Mouse (Mus musculus) embryonic facial prominence, embryonic 11.5 days (tissue): ENCODE data around the gene Slc24a3. TPM values are rescaled to one million over a fixed set of nuclear protein-coding genes. Genes with fewer than 3 reads are reported as not detected.

Experiments used
- ATAC-seq: fragments of 200-750 bp; cut with Nextera tagmentation; replicated peaks from 2 replicates; pipeline ENCODE4 v1.8.0; 2017; ENCODE audit warnings: low read depth; ENCODE audit not compliant: insufficient number of reproducible peaks, low FRiP score, low TSS enrichment
- DNase-seq: peaks from one replicate; pipeline ENCODE4 v3.0.0-alpha.2; 2015; ENCODE audit warnings: low spot score
- H3K27ac ChIP-seq: fragments of 300-500 bp; sonication (generic); replicated peaks from 2 replicates; pipeline ENCODE4 v1.5.1; 2014; ENCODE audit warnings: mild to moderate bottlenecking, low read depth, low read length, control low read depth
- H3K27me3 ChIP-seq: fragments of 300-500 bp; sonication (generic); 2 replicates; pipeline ENCODE4 v1.6.1; 2014; ENCODE audit warnings: mild to moderate bottlenecking, low read length, moderate library complexity, mixed read lengths; ENCODE audit not compliant: control insufficient read depth, insufficient read depth
- H3K36me3 ChIP-seq: fragments of 300-500 bp; sonication (generic); replicated peaks from 2 replicates; pipeline ENCODE4 v1.6.1; 2014; ENCODE audit warnings: low read depth, mild to moderate bottlenecking, low read length, moderate library complexity, mixed read lengths; ENCODE audit not compliant: control insufficient read depth, insufficient read depth
- H3K4me1 ChIP-seq: fragments of 300-500 bp; sonication (generic); 2 replicates; pipeline ENCODE4 v1.6.1; 2014; ENCODE audit warnings: low read length, mixed read lengths; ENCODE audit not compliant: control insufficient read depth, insufficient read depth
- H3K4me2 ChIP-seq: fragments of 300-500 bp; sonication (generic); 2 replicates; pipeline ENCODE4 v1.6.1; 2014; ENCODE audit warnings: low read depth, mild to moderate bottlenecking, control low read depth, low read length, moderate library complexity
- H3K4me3 ChIP-seq: fragments of 300-500 bp; sonication (generic); 2 replicates; pipeline ENCODE4 v1.5.1; 2014; ENCODE audit warnings: low read depth, low read length, control low read depth
- H3K9ac ChIP-seq: fragments of 300-500 bp; sonication (generic); replicated peaks from 2 replicates; pipeline ENCODE4 v1.6.1; 2014; ENCODE audit warnings: mild to moderate bottlenecking, control low read depth, low read length
- H3K9me3 ChIP-seq: fragments of 300-500 bp; sonication (generic); replicated peaks from 2 replicates; pipeline ENCODE4 v1.6.1; 2016; ENCODE audit warnings: mild to moderate bottlenecking, low read length, inconsistent platforms, mixed read lengths; ENCODE audit not compliant: control insufficient read depth
- WGBS: fragments of 180-500 bp; shearing (Covaris S2); extraction: QIAGEN DNeasy Blood & Tissue Kit; methylation state at CpG from one replicate; pipeline ENCODE4 v1.1.7; 2014; 5-methylcytosine and 5-hydroxymethylcytosine counted together
- polyA plus RNA-seq: library from polyadenylated mRNA; unstranded; fragments of >200 nt; fragmentation: Nextera tagmentation; extraction: Ambion mirVana; gene quantifications from 2 replicates; pipeline ENCODE4 v1.2.1, GENCODE M21; 2014

The Slc24a3 gene
- polyA plus RNA-seq, 1 experiment from 2014 or later: 0.67 TPM

GRCm38 (mm10) chr2:145668135-145668534 is 500.6 kb downstream of the Slc24a3 start:
- no peak overlapping the region for H3K9ac ChIP-seq
- no peaks in the 10 kb centered on the region for H3K9me3 ChIP-seq
- DNase-seq (no peak), ATAC-seq (no peak)
- no peak overlapping the region for H3K4me3 ChIP-seq
- WGBS: 89% methylated on average over 4 of the region's 4 CpGs
- H3K4me2 ChIP-seq: no peak overlapping the region
- no peaks in the 10 kb centered on the region for H3K27me3 ChIP-seq
- no peak overlapping the region for H3K27ac ChIP-seq
- H3K36me3 ChIP-seq: no peaks in the 10 kb centered on the region
- H3K4me1 ChIP-seq: no peaks in the 10 kb centered on the region

GRCm38 (mm10) chr2:145670131-145670530 is 502.6 kb downstream of the Slc24a3 start:
- H3K36me3 ChIP-seq: no peaks in the 10 kb centered on the region
- WGBS: 83% methylated on average over 4 of the region's 4 CpGs
- no peak overlapping the region for H3K4me2 ChIP-seq
- H3K4me3 ChIP-seq: no peak overlapping the region
- no peak overlapping the region for H3K27ac ChIP-seq
- H3K9ac ChIP-seq: no peak overlapping the region
- H3K9me3 ChIP-seq: no peaks in the 10 kb centered on the region
- no peak for ATAC-seq
- no peaks in the 10 kb centered on the region for H3K27me3 ChIP-seq
- DNase-seq: no peak
- no peaks in the 10 kb centered on the region for H3K4me1 ChIP-seq

- Histone ChIP-seq H3K9me3 (no peaks in the 10 kb centered on the region), H3K4me2 (peak overlapping the region; percentile 88), H3K9ac (peak overlapping the region; percentile 77), H3K27ac (peak overlapping the region; percentile 70), H3K36me3 (no peaks in the 10 kb centered on the region), H3K4me1 (no peaks in the 10 kb centered on the region), H3K27me3 (no peaks in the 10 kb centered on the region), H3K4me3 (peak overlapping the region; percentile 66)
- peak; percentile 34 for ATAC-seq
- DNase-seq: peak; percentile 53
- 4% methylated on average over 23 of the region's 23 CpGs for WGBS
Observed at GRCm38 (mm10) chr2:145674496-145675141, 507.1 kb downstream of the Slc24a3 start.

GRCm38 (mm10) chr2:145675142-145675755 is 507.7 kb downstream of the Slc24a3 start, which contains the start of gene Rin2:
Gene Rin2 (plus strand): TSS chr2:145675215.
- Histone ChIP-seq H3K4me2 (peak within 1 kb of the TSS; percentile 88), H3K27ac (peak within 1 kb of the TSS; percentile 70), H3K4me1 (no peaks in the 10 kb centered on the region), H3K27me3 (no peaks in the 10 kb centered on the region), H3K9ac (peak within 1 kb of the TSS; percentile 77), H3K9me3 (no peaks in the 10 kb centered on the region), H3K36me3 (no peaks in the 10 kb centered on the region), H3K4me3 (peak within 1 kb of the TSS; percentile 66)
- under 1% methylated on average over 32 of the region's 33 CpGs for WGBS
- ATAC-seq (peak; percentile 87), DNase-seq (peak; percentile 90)

- H3K9me3 ChIP-seq: no peaks in the 10 kb centered on the region
- peak; percentile 40 for DNase-seq
- no peaks in the 10 kb centered on the region for H3K27me3 ChIP-seq
- peak overlapping the region; percentile 77 for H3K9ac ChIP-seq
- H3K27ac ChIP-seq: 0 out of 2 replicates have a peak overlapping the region, but pooled peaks have one; percentile 35
- no peaks in the 10 kb centered on the region for H3K36me3 ChIP-seq
- peak overlapping the region; percentile 88 for H3K4me2 ChIP-seq
- peak overlapping the region; percentile 66 for H3K4me3 ChIP-seq
- H3K4me1 ChIP-seq: no peaks in the 10 kb centered on the region
- WGBS: 5% methylated on average over 27 of the region's 27 CpGs
- ATAC-seq: peak; percentile 42; the same call in 1 of the 2 replicates
Observed at GRCm38 (mm10) chr2:145675756-145676543, 508.4 kb downstream of the Slc24a3 start.

GRCm38 (mm10) chr2:145676544-145676925 is 509.0 kb downstream of the Slc24a3 start:
- H3K9ac ChIP-seq: no peak overlapping the region
- H3K4me1 ChIP-seq: no peaks in the 10 kb centered on the region
- H3K36me3 ChIP-seq: no peaks in the 10 kb centered on the region
- no peak overlapping the region for H3K4me2 ChIP-seq
- ATAC-seq (no peak), DNase-seq (no peak)
- peak overlapping the region; percentile 66 for H3K4me3 ChIP-seq
- 37% methylated on average over 3 of the region's 3 CpGs for WGBS
- no peaks in the 10 kb centered on the region for H3K27me3 ChIP-seq
- no peaks in the 10 kb centered on the region for H3K9me3 ChIP-seq
- no peak overlapping the region for H3K27ac ChIP-seq

GRCm38 (mm10) chr2:145676936-145677335 is 509.4 kb downstream of the Slc24a3 start:
- Histone ChIP-seq H3K4me1 (no peaks in the 10 kb centered on the region), H3K27ac (no peak overlapping the region), H3K9me3 (no peaks in the 10 kb centered on the region), H3K27me3 (no peaks in the 10 kb centered on the region), H3K4me2 (no peak overlapping the region), H3K36me3 (no peaks in the 10 kb centered on the region), H3K9ac (no peak overlapping the region), H3K4me3 (no peak overlapping the region)
- no peak for ATAC-seq
- no peak for DNase-seq
- WGBS: 49% methylated on average over 2 of the region's 2 CpGs

- Histone ChIP-seq H3K4me2 (no peak overlapping the region), H3K36me3 (no peaks in the 10 kb centered on the region), H3K9ac (no peak overlapping the region), H3K4me3 (no peak overlapping the region), H3K4me1 (no peaks in the 10 kb centered on the region), H3K9me3 (no peaks in the 10 kb centered on the region), H3K27me3 (no peaks in the 10 kb centered on the region), H3K27ac (no peak overlapping the region)
- ATAC-seq: no peak
- no peak for DNase-seq
- 77% methylated on average over 2 of the region's 2 CpGs for WGBS
Observed at GRCm38 (mm10) chr2:145680141-145680540, 512.6 kb downstream of the Slc24a3 start.
